Mouse (Mus musculus): ENCODE data around the gene Cinp. TPM values are rescaled to one million over a fixed set of nuclear protein-coding genes. Genes with fewer than 3 reads are reported as not detected.
A peak's percentile ranks its signal among the peaks of the same experiment; 100 is the strongest.

The Cinp gene
- polyA plus RNA-seq (2015; fragmentation: Nextera tagmentation; extraction: Ambion mirVana) = 72.2 and 75.3 TPM in 2 replicates

- H3K4me3 ChIP-seq (ENCODE audit: low read length) = peak within 1 kb of the TSS; percentile 78
- no peaks in the 10 kb centered on the region for H3K9me3 ChIP-seq (ENCODE audit: control insufficient read depth, low read length)
- H3K4me2 ChIP-seq (ENCODE audit: low read depth, low read length) = peak within 1 kb of the TSS; percentile 88
- H3K9ac ChIP-seq (ENCODE audit: low read length) = peak within 1 kb of the TSS; percentile 76
- peak; percentile 99 for ATAC-seq (ENCODE audit: low read depth)
- peak within 1 kb of the TSS; percentile 72 for H3K27ac ChIP-seq (ENCODE audit: low read length)
- no peaks in the 10 kb centered on the region for H3K36me3 ChIP-seq (ENCODE audit: control insufficient read depth, insufficient read depth, low read length)
- no peaks in the 10 kb centered on the region for H3K27me3 ChIP-seq (ENCODE audit: control insufficient read depth, insufficient read depth, low read depth, low read length)
- H3K4me1 ChIP-seq (replicated peaks; ENCODE audit: control insufficient read depth, insufficient read depth, low read length) = peaks cover 15% of the 10 kb centered on the region
- under 1% methylated on average over 73 of the region's 74 CpGs for WGBS
Observed at GRCm38 (mm10) chr12:110889036-110890020, at the start of gene Cinp, which contains the start of gene Tecpr2. Gene Cinp, minus strand, starts transcription at chr12:110889145. Gene Tecpr2, plus strand, starts transcription at chr12:110889264.

GRCm38 (mm10) chr12:110937496-110937895 lies 48.6 kb upstream of the Cinp start:
- Histone ChIP-seq H3K27me3 (ENCODE audit: control insufficient read depth, insufficient read depth, low read depth, low read length) (no peaks in the 10 kb centered on the region), H3K9ac (ENCODE audit: low read length) (no peak overlapping the region), H3K36me3 (ENCODE audit: control insufficient read depth, insufficient read depth, low read length) (peaks cover 10% of the 10 kb centered on the region), H3K9me3 (ENCODE audit: control insufficient read depth, low read length) (no peaks in the 10 kb centered on the region), H3K4me3 (ENCODE audit: low read length) (no peak overlapping the region), H3K27ac (ENCODE audit: low read length) (no peak overlapping the region), H3K4me2 (ENCODE audit: low read depth, low read length) (no peak overlapping the region), H3K4me1 (replicated peaks; ENCODE audit: control insufficient read depth, insufficient read depth, low read length) (no peaks in the 10 kb centered on the region)
- 84% methylated on average over 5 of the region's 5 CpGs for WGBS
- no peak for ATAC-seq (ENCODE audit: low read depth)

GRCm38 (mm10) chr12:110935983-110936620 lies 47.2 kb upstream of the Cinp start:
- Histone ChIP-seq H3K9me3 (ENCODE audit: control insufficient read depth, low read length) (no peaks in the 10 kb centered on the region), H3K36me3 (ENCODE audit: control insufficient read depth, insufficient read depth, low read length) (peaks cover 8% of the 10 kb centered on the region), H3K4me3 (ENCODE audit: low read length) (no peak overlapping the region), H3K9ac (ENCODE audit: low read length) (no peak overlapping the region), H3K4me1 (replicated peaks; ENCODE audit: control insufficient read depth, insufficient read depth, low read length) (no peaks in the 10 kb centered on the region), H3K27me3 (ENCODE audit: control insufficient read depth, insufficient read depth, low read depth, low read length) (no peaks in the 10 kb centered on the region), H3K27ac (ENCODE audit: low read length) (no peak overlapping the region), H3K4me2 (ENCODE audit: low read depth, low read length) (no peak overlapping the region)
- 55% methylated on average over 9 of the region's 9 CpGs for WGBS
- peak; percentile 93 for ATAC-seq (ENCODE audit: low read depth)

- WGBS = 65% methylated on average over 5 of the region's 5 CpGs
- no peak for ATAC-seq (ENCODE audit: low read depth)
- Histone ChIP-seq H3K27ac (ENCODE audit: low read length) (no peak overlapping the region), H3K4me1 (replicated peaks; ENCODE audit: control insufficient read depth, insufficient read depth, low read length) (no peaks in the 10 kb centered on the region), H3K9me3 (ENCODE audit: control insufficient read depth, low read length) (no peaks in the 10 kb centered on the region), H3K4me2 (ENCODE audit: low read depth, low read length) (no peak overlapping the region), H3K4me3 (ENCODE audit: low read length) (no peak overlapping the region), H3K36me3 (ENCODE audit: control insufficient read depth, insufficient read depth, low read length) (peaks cover 6% of the 10 kb centered on the region), H3K27me3 (ENCODE audit: control insufficient read depth, insufficient read depth, low read depth, low read length) (no peaks in the 10 kb centered on the region), H3K9ac (ENCODE audit: low read length) (no peak overlapping the region)
Observed at GRCm38 (mm10) chr12:110932820-110933219, 43.9 kb upstream of the Cinp start.

GRCm38 (mm10) chr12:110921572-110921971 lies 32.6 kb upstream of the Cinp start:
- Histone ChIP-seq H3K27ac (ENCODE audit: low read length) (no peak overlapping the region), H3K4me1 (replicated peaks; ENCODE audit: control insufficient read depth, insufficient read depth, low read length) (no peaks in the 10 kb centered on the region), H3K4me3 (ENCODE audit: low read length) (no peak overlapping the region), H3K36me3 (ENCODE audit: control insufficient read depth, insufficient read depth, low read length) (peaks cover 14% of the 10 kb centered on the region; the same call in 1 of the 2 replicates), H3K9me3 (ENCODE audit: control insufficient read depth, low read length) (no peaks in the 10 kb centered on the region), H3K27me3 (ENCODE audit: control insufficient read depth, insufficient read depth, low read depth, low read length) (no peaks in the 10 kb centered on the region), H3K9ac (ENCODE audit: low read length) (no peak overlapping the region), H3K4me2 (ENCODE audit: low read depth, low read length) (no peak overlapping the region)
- ATAC-seq (ENCODE audit: low read depth) = no peak
- WGBS = 78% methylated on average over 5 of the region's 5 CpGs

- no peak for ATAC-seq (ENCODE audit: low read depth)
- H3K4me3 ChIP-seq (ENCODE audit: low read length) = no peak overlapping the region
Observed at GRCm38 (mm10) chr12:110920254-110920653, 31.3 kb upstream of the Cinp start.

GRCm38 (mm10) chr12:110915761-110916160 lies 26.8 kb upstream of the Cinp start:
- Histone ChIP-seq H3K4me3 (ENCODE audit: low read length) (no peak overlapping the region), H3K9me3 (ENCODE audit: control insufficient read depth, low read length) (no peaks in the 10 kb centered on the region), H3K4me2 (ENCODE audit: low read depth, low read length) (no peak overlapping the region), H3K36me3 (ENCODE audit: control insufficient read depth, insufficient read depth, low read length) (peaks cover 12% of the 10 kb centered on the region; the same call in 1 of the 2 replicates), H3K9ac (ENCODE audit: low read length) (no peak overlapping the region), H3K4me1 (replicated peaks; ENCODE audit: control insufficient read depth, insufficient read depth, low read length) (no peaks in the 10 kb centered on the region), H3K27me3 (ENCODE audit: control insufficient read depth, insufficient read depth, low read depth, low read length) (no peaks in the 10 kb centered on the region), H3K27ac (ENCODE audit: low read length) (no peak overlapping the region)
- WGBS = 63% methylated on average over 9 of the region's 9 CpGs
- no peak for ATAC-seq (ENCODE audit: low read depth)

More at GRCm38 (mm10) chr12:110920254-110920653, 31.3 kb upstream of the Cinp start:
- WGBS = 89% methylated on average over 4 of the region's 4 CpGs
- Histone ChIP-seq H3K27ac (ENCODE audit: low read length) (no peak overlapping the region), H3K9me3 (ENCODE audit: control insufficient read depth, low read length) (no peaks in the 10 kb centered on the region), H3K4me2 (ENCODE audit: low read depth, low read length) (no peak overlapping the region), H3K36me3 (ENCODE audit: control insufficient read depth, insufficient read depth, low read length) (peaks cover 12% of the 10 kb centered on the region; the same call in 1 of the 2 replicates), H3K9ac (ENCODE audit: low read length) (no peak overlapping the region), H3K4me1 (replicated peaks; ENCODE audit: control insufficient read depth, insufficient read depth, low read length) (no peaks in the 10 kb centered on the region), H3K27me3 (ENCODE audit: control insufficient read depth, insufficient read depth, low read depth, low read length) (no peaks in the 10 kb centered on the region)

GRCm38 (mm10) chr12:110909962-110910361 lies 21.0 kb upstream of the Cinp start:
- Histone ChIP-seq H3K9me3 (ENCODE audit: control insufficient read depth, low read length) (no peaks in the 10 kb centered on the region), H3K4me2 (ENCODE audit: low read depth, low read length) (no peak overlapping the region), H3K27me3 (ENCODE audit: control insufficient read depth, insufficient read depth, low read depth, low read length) (no peaks in the 10 kb centered on the region), H3K4me3 (ENCODE audit: low read length) (no peak overlapping the region), H3K4me1 (replicated peaks; ENCODE audit: control insufficient read depth, insufficient read depth, low read length) (no peaks in the 10 kb centered on the region), H3K36me3 (ENCODE audit: control insufficient read depth, insufficient read depth, low read length) (no peaks in the 10 kb centered on the region), H3K27ac (ENCODE audit: low read length) (no peak overlapping the region), H3K9ac (ENCODE audit: low read length) (no peak overlapping the region)
- ATAC-seq (ENCODE audit: low read depth) = no peak
- WGBS = 91% methylated on average over 2 of the region's 2 CpGs

GRCm38 (mm10) chr12:110907845-110908244 lies 18.9 kb upstream of the Cinp start:
- Histone ChIP-seq H3K9ac (ENCODE audit: low read length) (no peak overlapping the region), H3K4me3 (ENCODE audit: low read length) (no peak overlapping the region), H3K36me3 (ENCODE audit: control insufficient read depth, insufficient read depth, low read length) (no peaks in the 10 kb centered on the region), H3K4me1 (replicated peaks; ENCODE audit: control insufficient read depth, insufficient read depth, low read length) (no peaks in the 10 kb centered on the region), H3K9me3 (ENCODE audit: control insufficient read depth, low read length) (peaks cover 2% of the 10 kb centered on the region; the same call in 1 of the 2 replicates), H3K27ac (ENCODE audit: low read length) (no peak overlapping the region), H3K4me2 (ENCODE audit: low read depth, low read length) (no peak overlapping the region), H3K27me3 (ENCODE audit: control insufficient read depth, insufficient read depth, low read depth, low read length) (no peaks in the 10 kb centered on the region)
- WGBS = 69% methylated on average over 3 of the region's 3 CpGs
- ATAC-seq (ENCODE audit: low read depth) = no peak
